Comparison of ENCODE assay signal across 10 mouse cellular contexts in the genomic region with DNA sequence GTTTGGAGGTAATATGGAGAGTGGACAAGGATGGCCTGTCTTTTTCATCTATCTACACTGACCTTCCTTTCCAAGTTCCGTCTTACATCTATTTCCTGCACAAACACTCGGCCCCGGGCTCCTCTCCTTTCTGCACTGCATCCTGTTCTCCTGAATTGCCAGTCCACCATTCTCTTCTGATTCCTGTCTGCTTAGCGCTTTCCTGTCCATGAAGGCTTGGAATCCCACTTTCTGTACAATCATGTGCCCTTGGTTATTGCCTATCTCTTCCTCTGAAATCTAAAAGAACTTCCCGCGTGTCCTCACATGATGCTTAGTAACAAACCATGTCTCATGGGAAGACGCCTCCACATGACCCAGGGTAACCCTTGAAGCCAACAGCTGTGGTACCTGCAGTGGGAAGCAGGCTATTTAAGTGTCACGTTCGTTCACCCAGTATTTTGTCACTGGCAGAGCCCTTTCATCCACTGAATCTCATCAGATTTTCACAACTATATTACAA.
DNase-seq lines count a peak whose midpoint lies in the region; ATAC-seq and TF ChIP-seq lines count a peak whose summit lies in the region.
"Had no signal": no experiment of that assay in that cellular context is flagged by ENCODE, and none has a peak within 500 bp of the region (broad histone marks: within the 10 kb centered on the region; RNA-seq: fewer than 3 reads in every experiment).

No protein-coding gene starts in this region.

- TF ChIP-seq EP300 in liver, embryonic 14.5 days (IDR thresholded peaks at IDR 0.05; ENCODE audit: low read depth): no peak

- H3K4me1 ChIP-seq in heart, embryonic 15.5 days (replicated peaks): 0 out of 2 replicates have a peak, but pooled peaks cover 8% of the 10 kb centered on the region
- H3K4me1 ChIP-seq in embryonic facial prominence, embryonic 15.5 days: peaks cover 11% of the 10 kb centered on the region; the same call in 1 of the 2 replicates
- no peaks in the 10 kb centered on the region for H3K4me1 ChIP-seq in liver, embryonic 14.5 days (replicated peaks; ENCODE audit: control insufficient read depth in 2 of 2, insufficient read depth in 2 of 2, low read length in 1 of 2)
- peaks cover 8% of the 10 kb centered on the region for H3K4me1 ChIP-seq in hindbrain, embryonic 13.5 days (replicated peaks)
- H3K4me1 ChIP-seq: midbrain, embryonic 12.5 days had no signal

- H3K4me2 ChIP-seq in heart, embryonic 15.5 days: peak overlapping the region; percentile 30
- no peak overlapping the region for H3K4me2 ChIP-seq in embryonic facial prominence, embryonic 15.5 days (replicated peaks)
- no peak overlapping the region for H3K4me2 ChIP-seq in liver, embryonic 14.5 days (ENCODE audit: low read depth)
- no peak overlapping the region for H3K4me2 ChIP-seq in hindbrain, embryonic 13.5 days
- H3K4me2 ChIP-seq: midbrain, embryonic 12.5 days had no signal

- H3K27ac ChIP-seq in heart, embryonic 15.5 days: peak overlapping the region; percentile 65
- 0 out of 2 replicates have a peak overlapping the region, but pooled peaks have one; percentile 11 for H3K27ac ChIP-seq in embryonic facial prominence, embryonic 15.5 days (replicated peaks)
- H3K27ac ChIP-seq in liver, embryonic 14.5 days: no peak overlapping the region
- no peak overlapping the region for H3K27ac ChIP-seq in hindbrain, embryonic 13.5 days
- H3K27ac ChIP-seq in layer of hippocampus, adult 2 months: no peak overlapping the region
- H3K27ac ChIP-seq: midbrain, embryonic 12.5 days had no signal

- H3K9me3 ChIP-seq in heart, embryonic 15.5 days (replicated peaks): no peaks in the 10 kb centered on the region
- no peaks in the 10 kb centered on the region for H3K9me3 ChIP-seq in embryonic facial prominence, embryonic 15.5 days (replicated peaks)
- no peaks in the 10 kb centered on the region for H3K9me3 ChIP-seq in liver, embryonic 14.5 days (ENCODE audit: control insufficient read depth, low read length)
- H3K9me3 ChIP-seq in hindbrain, embryonic 13.5 days: no peaks in the 10 kb centered on the region
- H3K9me3 ChIP-seq: midbrain, embryonic 12.5 days had no signal

- no peaks in the 10 kb centered on the region for H3K27me3 ChIP-seq in heart, embryonic 15.5 days
- H3K27me3 ChIP-seq in C2C12 (ENCODE audit: control insufficient read depth, insufficient read depth, insufficient read length): no peaks in the 10 kb centered on the region
- no peaks in the 10 kb centered on the region for H3K27me3 ChIP-seq in embryonic facial prominence, embryonic 15.5 days
- no peaks in the 10 kb centered on the region for H3K27me3 ChIP-seq in liver, embryonic 14.5 days (ENCODE audit: control insufficient read depth, insufficient read depth, low read length)
- no peaks in the 10 kb centered on the region for H3K27me3 ChIP-seq in hindbrain, embryonic 13.5 days
- H3K27me3 ChIP-seq: midbrain, embryonic 12.5 days had no signal

- H3K79me2 ChIP-seq in C2C12 (ENCODE audit: control insufficient read depth, insufficient read depth): no peaks in the 10 kb centered on the region

- H3K9ac ChIP-seq in heart, embryonic 15.5 days: no peak overlapping the region
- H3K9ac ChIP-seq in embryonic facial prominence, embryonic 15.5 days: no peak overlapping the region
- no peak overlapping the region for H3K9ac ChIP-seq in liver, embryonic 14.5 days (replicated peaks)
- no peak overlapping the region for H3K9ac ChIP-seq in hindbrain, embryonic 13.5 days
- H3K9ac ChIP-seq: midbrain, embryonic 12.5 days had no signal

- no peak overlapping the region for H3K4me3 ChIP-seq in heart, embryonic 15.5 days
- H3K4me3 ChIP-seq in C2C12 (ENCODE audit: insufficient read depth, poor library complexity, severe bottlenecking): no peak overlapping the region
- no peak overlapping the region for H3K4me3 ChIP-seq in embryonic facial prominence, embryonic 15.5 days (replicated peaks)
- no peak overlapping the region for H3K4me3 ChIP-seq in liver, embryonic 14.5 days (ENCODE audit: insufficient read depth in 1 of 2, low read depth in 2 of 2, low read length in 2 of 2)
- H3K4me3 ChIP-seq in hindbrain, embryonic 13.5 days: no peak overlapping the region
- H3K4me3 ChIP-seq in layer of hippocampus, adult 2 months: no peak overlapping the region
- H3K4me3 ChIP-seq: erythroblast, embryonic 14.5 days; midbrain, embryonic 12.5 days had no signal

- no peaks in the 10 kb centered on the region for H3K79me3 ChIP-seq in C2C12 (ENCODE audit: low read depth)

- H3K36me3 ChIP-seq in heart, embryonic 15.5 days: no peaks in the 10 kb centered on the region
- H3K36me3 ChIP-seq in C2C12 (ENCODE audit: control insufficient read depth, insufficient read depth): no peaks in the 10 kb centered on the region
- H3K36me3 ChIP-seq in embryonic facial prominence, embryonic 15.5 days: no peaks in the 10 kb centered on the region
- no peaks in the 10 kb centered on the region for H3K36me3 ChIP-seq in liver, embryonic 14.5 days (replicated peaks; ENCODE audit: control insufficient read depth, insufficient read depth, low read depth)
- H3K36me3 ChIP-seq in hindbrain, embryonic 13.5 days: no peaks in the 10 kb centered on the region
- H3K36me3 ChIP-seq: midbrain, embryonic 12.5 days had no signal

- 58% methylated on average over 9 of the region's 9 CpGs for WGBS in heart, embryonic 15.5 days
- WGBS in embryonic facial prominence, embryonic 15.5 days: 65% methylated on average over 9 of the region's 9 CpGs
- 19% methylated on average over 9 of the region's 9 CpGs for WGBS in liver, embryonic 14.5 days (ENCODE audit: insufficient replicate concordance)
- WGBS in hindbrain, embryonic 13.5 days: 80% methylated on average over 9 of the region's 9 CpGs

- no peak for ATAC-seq in heart, embryonic 15.5 days (replicated peaks; ENCODE audit: insufficient number of reproducible peaks, insufficient read depth, low FRiP score, low read depth)
- ATAC-seq in embryonic facial prominence, embryonic 15.5 days (ENCODE audit: insufficient number of reproducible peaks, low FRiP score, low TSS enrichment, low read depth): no peak
- ATAC-seq in liver, embryonic 14.5 days (ENCODE audit: insufficient read depth): peak; percentile 52; the same call in 1 of the 2 replicates
- ATAC-seq in hindbrain, embryonic 13.5 days (ENCODE audit: low FRiP score): no peak

- H3ac ChIP-seq in C2C12 (ENCODE audit: control insufficient read depth, insufficient read length, low read depth): no peak overlapping the region

- no peak for DNase-seq in heart, adult 18-20 months
- peak in 1 of 3 experiments; percentile 0 for DNase-seq in liver, embryonic 14.5 days (ENCODE audit: low read depth in 3 of 3, low spot score in 3 of 3)
- DNase-seq in layer of hippocampus, adult 2 months (ENCODE audit: low spot score in 2 of 2): no peak
- DNase-seq in retina, postnatal 1 day: no peak

- no peak for TF ChIP-seq CTCF in C2C12 (IDR thresholded peaks at IDR 0.05; ENCODE audit: control insufficient read depth, insufficient read depth, insufficient read length)
- TF ChIP-seq CTCF in liver, embryonic 14.5 days (IDR thresholded peaks at IDR 0.05; ENCODE audit: low read depth): no peak
- no peak for TF ChIP-seq CTCF in layer of hippocampus, adult 2 months (conservative IDR thresholded peaks at IDR 0.05)

TF ChIP-seq in C2C12, 6 proteins besides CTCF, POLR2A, EP300 and RAD21:
- TF ChIP-seq CEBPB (IDR thresholded peaks at IDR 0.05; ENCODE audit: low read depth): no peak
- TF ChIP-seq USF1 (IDR thresholded peaks at IDR 0.05; ENCODE audit: low read depth): peak; percentile 24
- TF ChIP-seq MYOG (IDR thresholded peaks at IDR 0.05; ENCODE audit: control insufficient read depth, extremely low read depth, insufficient read length): no peak

Comparison
In these comparisons a context has a peak if more than half of its experiments do, and no peak if none do; other contexts are left out.
1. H3K27ac ChIP-seq: peak in heart, embryonic 15.5 days (single experiment) and embryonic facial prominence, embryonic 15.5 days (single experiment); none in liver, embryonic 14.5 days (single experiment), hindbrain, embryonic 13.5 days (single experiment) and layer of hippocampus, adult 2 months (single experiment).